Mouse (Mus musculus) kidney, postnatal 0 days (tissue): ENCODE measurements around the gene 1700013H16Rik. TPM values are rescaled to one million over a fixed set of nuclear protein-coding genes. Genes with fewer than 3 reads are reported as not detected.
A peak's percentile ranks its signal among the peaks of the same experiment; 100 is the strongest.

ENCODE experiments used
- ATAC-seq: fragments of 200-750 bp; cut with Nextera tagmentation; replicated peaks from 2 replicates; pipeline ENCODE4 v1.8.0; 2017; ENCODE audit warnings: low read depth, moderate number of reproducible peaks, moderate TSS enrichment, moderate library complexity; ENCODE audit not compliant: low FRiP score
- DNase-seq: peaks from one replicate; pipeline ENCODE4 v3.0.0-alpha.2; 2016; ENCODE audit warnings: low spot score
- H3K27ac ChIP-seq: fragments of 300-500 bp; sonication (generic); 2 replicates; pipeline ENCODE4 v1.5.1; 2014; ENCODE audit warnings: mild to moderate bottlenecking
- H3K27me3 ChIP-seq: fragments of 300-500 bp; sonication (generic); 2 replicates; pipeline ENCODE4 v1.6.1; 2014; ENCODE audit warnings: low read length, mixed read lengths; ENCODE audit not compliant: insufficient read depth
- H3K36me3 ChIP-seq: fragments of 300-500 bp; sonication (generic); 2 replicates; pipeline ENCODE4 v1.6.1; 2014; ENCODE audit warnings: low read length, mixed read lengths; ENCODE audit not compliant: insufficient read depth
- H3K4me1 ChIP-seq: fragments of 300-500 bp; sonication (generic); replicated peaks from 2 replicates; pipeline ENCODE4 v1.6.1; 2014; ENCODE audit warnings: antibody characterized with exemption, low read length, mixed read lengths; ENCODE audit not compliant: insufficient read depth
- H3K4me2 ChIP-seq: fragments of 300-500 bp; sonication (generic); 2 replicates; pipeline ENCODE4 v1.6.1; 2014; ENCODE audit warnings: mild to moderate bottlenecking, low read length, moderate library complexity, mixed read lengths
- H3K4me3 ChIP-seq: fragments of 300-500 bp; sonication (generic); replicated peaks from 2 replicates; pipeline ENCODE4 v1.5.1; 2014; ENCODE audit warnings: low read depth, low read length
- H3K9ac ChIP-seq: fragments of 300-500 bp; sonication (generic); 2 replicates; pipeline ENCODE4 v1.6.1; 2014; ENCODE audit warnings: low read depth, low read length
- H3K9me3 ChIP-seq: fragments of 300-500 bp; sonication (generic); replicated peaks from 2 replicates; pipeline ENCODE4 v1.6.1; 2016; ENCODE audit warnings: low read length, inconsistent platforms, mixed read lengths
- CTCF ChIP-seq: IDR thresholded peaks from 2 replicates; pipeline ENCODE4 v1.5.1; 2016; ENCODE audit warnings: antibody characterized with exemption, low read depth, mild to moderate bottlenecking, moderate library complexity
- WGBS: fragments of 180-500 bp; shearing (Covaris S2); extraction: QIAGEN DNeasy Blood & Tissue Kit; methylation state at CpG from one replicate; pipeline ENCODE4 v1.1.7; 2014; 5-methylcytosine and 5-hydroxymethylcytosine counted together
- polyA plus RNA-seq: library from polyadenylated mRNA; unstranded; fragments of >200 nt; fragmentation: Nextera tagmentation; extraction: Ambion mirVana; gene quantifications from 2 replicates; pipeline ENCODE4 v1.2.1, GENCODE M21; 2015

The 1700013H16Rik gene
- polyA plus RNA-seq, 1 experiment from 2014 or later: not detected

DNA sequence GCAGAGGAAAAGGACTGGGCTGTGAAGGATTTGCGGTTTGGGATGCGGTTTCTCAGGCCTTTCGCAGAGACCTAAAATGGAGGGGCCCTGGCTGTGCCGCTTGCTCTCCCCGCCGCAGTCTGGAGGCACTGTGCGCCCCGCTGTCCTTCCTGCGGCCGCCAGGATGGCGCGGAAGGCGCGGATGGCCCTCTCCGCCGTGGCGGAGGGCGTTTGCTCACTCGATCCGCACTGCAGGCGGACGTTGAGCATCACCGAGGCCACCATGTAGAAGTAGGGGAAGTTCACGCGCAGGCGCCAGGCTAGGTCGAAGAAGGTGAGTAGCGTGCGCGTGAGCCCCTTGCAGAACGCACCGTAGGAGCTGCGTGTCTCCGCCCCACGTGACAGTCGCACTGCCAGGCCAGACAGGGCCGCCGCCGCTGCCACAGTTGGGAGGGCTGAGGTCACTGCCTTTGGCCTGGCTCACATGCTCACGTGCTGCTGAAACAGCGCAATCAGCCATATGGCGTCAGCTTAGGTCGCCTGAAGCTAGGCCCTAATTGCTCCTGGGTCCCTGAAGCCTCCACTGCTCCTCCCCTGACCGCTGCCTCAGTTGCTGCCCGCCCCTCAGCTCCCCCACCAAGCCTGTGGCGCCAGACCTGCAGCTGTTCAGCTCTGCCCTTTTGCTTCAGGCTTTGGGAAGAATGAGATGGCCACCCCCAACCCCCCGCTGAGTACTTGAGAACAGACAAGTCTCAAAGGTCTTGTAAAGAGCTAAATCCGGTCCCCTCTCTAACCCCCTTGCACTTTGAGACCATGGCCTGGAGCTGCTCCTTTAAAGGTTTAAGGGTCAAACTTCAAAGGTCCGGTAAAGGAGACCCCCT lies 41.1 kb downstream of the 1700013H16Rik start:
- 26% methylated on average over 49 of the region's 49 CpGs for WGBS
- no peak overlapping the region for H3K27ac ChIP-seq
- no peak for TF ChIP-seq CTCF
- no peak for DNase-seq
- ATAC-seq: peak; percentile 85
- 0 out of 2 replicates have a peak overlapping the region, but pooled peaks have one; percentile 42 for H3K9ac ChIP-seq
- H3K9me3 ChIP-seq: no peaks in the 10 kb centered on the region
- H3K4me2 ChIP-seq: peak overlapping the region; percentile 45
- no peaks in the 10 kb centered on the region for H3K4me1 ChIP-seq
- H3K27me3 ChIP-seq: no peaks in the 10 kb centered on the region
- H3K36me3 ChIP-seq: no peaks in the 10 kb centered on the region
- H3K4me3 ChIP-seq: no peak overlapping the region; the same call in 1 of the 2 replicates

DNA sequence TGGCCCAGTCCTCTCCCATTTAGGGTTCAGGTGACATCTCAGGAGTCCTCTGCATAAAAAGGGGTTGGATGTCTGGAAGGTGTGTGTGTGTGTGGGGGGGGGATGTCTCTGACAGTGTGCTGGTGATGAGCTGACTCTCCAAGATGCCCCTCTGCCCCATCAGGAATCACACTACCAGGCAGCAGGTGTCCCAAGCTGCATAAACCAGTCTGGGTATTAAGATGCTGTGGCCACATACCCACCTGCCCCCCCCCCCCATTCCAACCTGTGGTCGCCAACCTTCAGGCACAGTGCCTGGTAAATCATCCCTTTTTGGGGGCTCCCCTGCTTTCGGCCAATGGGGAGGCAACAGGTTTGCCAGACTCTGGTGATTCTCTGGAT lies 41.7 kb downstream of the 1700013H16Rik start:
- no peaks in the 10 kb centered on the region for H3K36me3 ChIP-seq
- TF ChIP-seq CTCF: no peak
- WGBS: 54% methylated on average over 2 of the region's 2 CpGs
- H3K9ac ChIP-seq: no peak overlapping the region
- no peaks in the 10 kb centered on the region for H3K9me3 ChIP-seq
- H3K4me3 ChIP-seq: no peak overlapping the region
- ATAC-seq (0 out of 2 replicates have a peak, but pooled peaks have one; percentile 6), DNase-seq (no peak)
- H3K27me3 ChIP-seq: no peaks in the 10 kb centered on the region
- peak overlapping the region; percentile 45 for H3K4me2 ChIP-seq
- H3K27ac ChIP-seq: no peak overlapping the region
- no peaks in the 10 kb centered on the region for H3K4me1 ChIP-seq

DNA sequence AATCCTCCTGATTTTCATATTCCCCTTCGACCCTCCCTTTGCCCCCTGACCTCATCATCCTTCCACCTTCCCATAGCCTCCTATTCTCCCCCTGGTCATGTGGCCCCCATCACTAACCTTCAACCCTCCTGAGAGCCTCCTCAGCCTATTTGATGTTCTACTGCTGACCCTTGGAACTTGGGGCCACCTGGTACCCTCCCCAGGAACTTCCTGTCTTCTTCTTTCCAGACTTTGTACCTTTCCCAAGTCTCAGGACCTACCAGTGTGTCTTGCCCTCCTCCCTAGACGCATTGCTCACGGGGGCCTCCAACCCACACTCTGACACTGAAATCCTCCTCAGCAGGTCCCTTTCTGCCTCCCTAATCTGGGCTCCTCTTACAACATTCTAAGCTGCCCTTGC lies 55.0 kb downstream of the 1700013H16Rik start:
- H3K4me2 ChIP-seq: no peak overlapping the region
- no peak overlapping the region for H3K4me3 ChIP-seq
- H3K9me3 ChIP-seq: no peaks in the 10 kb centered on the region
- H3K36me3 ChIP-seq: no peaks in the 10 kb centered on the region
- H3K27me3 ChIP-seq: no peaks in the 10 kb centered on the region
- 77% methylated on average over 3 of the region's 3 CpGs for WGBS
- H3K9ac ChIP-seq: no peak overlapping the region
- DNase-seq (no peak), ATAC-seq (peak; percentile 71)
- no peak overlapping the region for H3K27ac ChIP-seq
- no peak for TF ChIP-seq CTCF
- no peaks in the 10 kb centered on the region for H3K4me1 ChIP-seq

DNA sequence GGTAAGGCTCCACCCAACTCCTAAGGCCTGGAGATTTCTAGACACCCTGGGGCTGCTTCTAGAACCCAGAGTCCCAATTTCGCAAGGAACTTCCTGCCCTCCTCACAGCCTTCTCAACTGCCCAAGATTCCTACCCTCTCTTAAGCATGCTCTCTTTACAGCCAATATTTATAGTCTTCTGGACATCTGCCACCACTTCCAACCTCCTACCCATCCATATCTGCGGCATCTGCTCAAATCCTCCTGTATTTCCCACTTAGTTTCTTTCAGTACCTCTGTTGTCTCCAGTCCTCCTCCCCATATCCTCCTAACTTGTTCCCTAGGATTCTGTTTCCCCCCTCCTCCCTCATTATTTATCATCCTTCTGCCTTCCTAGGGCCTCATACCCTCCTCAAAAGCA lies 58.4 kb downstream of the 1700013H16Rik start:
- DNase-seq (no peak), ATAC-seq (no peak)
- Histone ChIP-seq H3K4me1 (no peaks in the 10 kb centered on the region), H3K36me3 (no peaks in the 10 kb centered on the region), H3K27me3 (no peaks in the 10 kb centered on the region), H3K4me2 (no peak overlapping the region), H3K4me3 (no peak overlapping the region), H3K9me3 (no peaks in the 10 kb centered on the region), H3K9ac (no peak overlapping the region), H3K27ac (no peak overlapping the region)
- TF ChIP-seq CTCF: no peak
- WGBS: 80% methylated on average over 2 of the region's 2 CpGs

DNA sequence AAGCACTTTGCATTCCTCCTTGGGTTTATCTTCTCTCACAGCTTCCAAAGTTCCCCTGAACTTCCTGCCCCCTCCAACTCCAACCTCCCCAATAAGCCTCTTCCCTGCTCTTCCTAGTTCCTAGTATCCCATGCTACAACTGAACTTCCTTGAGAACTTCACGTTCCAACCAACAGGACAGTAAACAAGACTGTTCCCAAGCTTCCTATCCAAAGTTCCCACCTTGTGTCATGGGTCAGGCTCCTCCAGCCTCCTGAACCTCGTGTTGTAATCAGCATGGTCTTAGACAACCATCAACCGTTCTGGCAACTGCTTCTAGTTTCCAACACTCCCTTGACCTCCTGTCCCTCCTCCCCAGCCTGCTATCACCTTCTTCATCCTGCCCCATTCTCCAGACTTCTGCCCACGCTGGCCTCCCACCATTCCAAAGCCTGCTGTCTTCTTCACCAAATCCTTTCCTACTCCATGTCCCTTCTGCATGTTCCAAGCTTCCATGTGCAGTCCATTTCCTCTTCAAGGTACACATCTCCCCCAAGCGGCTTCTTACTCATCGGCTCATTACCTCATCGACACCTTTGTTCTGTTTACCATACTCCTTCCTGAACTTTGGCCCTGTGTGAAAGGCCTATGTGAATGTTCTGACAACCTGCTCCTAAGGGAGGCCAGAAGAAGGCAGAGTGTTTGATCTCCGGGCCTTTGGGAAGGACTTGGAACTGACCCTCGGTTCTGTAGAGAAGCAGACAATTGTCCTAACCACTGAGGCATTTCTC lies 63.4 kb downstream of the 1700013H16Rik start:
- Histone ChIP-seq H3K36me3 (no peaks in the 10 kb centered on the region), H3K9me3 (no peaks in the 10 kb centered on the region), H3K27ac (no peak overlapping the region), H3K4me3 (no peak overlapping the region), H3K4me2 (no peak overlapping the region), H3K27me3 (no peaks in the 10 kb centered on the region), H3K4me1 (no peaks in the 10 kb centered on the region), H3K9ac (no peak overlapping the region)
- peak; percentile 71; the same call in 1 of the 2 replicates for ATAC-seq
- no peak for TF ChIP-seq CTCF
- DNase-seq: no peak
- 76% methylated on average over 9 of the region's 9 CpGs for WGBS

DNA sequence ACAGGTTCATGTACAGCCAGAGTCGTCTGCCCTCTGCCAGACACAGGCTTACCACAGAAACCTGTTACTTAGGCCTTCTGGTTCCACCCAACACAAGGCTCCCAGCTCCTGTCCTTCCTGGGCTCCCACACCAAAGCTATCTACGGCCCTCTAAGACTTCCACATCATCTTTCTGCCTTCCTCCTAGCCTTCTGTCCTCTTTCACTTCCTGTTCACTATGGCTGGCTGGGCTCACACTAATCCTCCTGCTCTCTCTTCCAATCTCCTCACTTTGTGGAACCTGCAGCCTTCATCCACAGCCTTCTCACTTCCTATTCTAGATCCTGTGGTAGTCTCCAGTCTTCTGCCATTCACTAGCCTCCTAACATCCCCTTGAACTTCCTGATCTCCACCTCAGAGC lies 64.5 kb downstream of the 1700013H16Rik start:
- no peaks in the 10 kb centered on the region for H3K27me3 ChIP-seq
- TF ChIP-seq CTCF: no peak
- DNase-seq: no peak
- H3K9ac ChIP-seq: no peak overlapping the region
- no peak overlapping the region for H3K4me3 ChIP-seq
- no peaks in the 10 kb centered on the region for H3K4me1 ChIP-seq
- H3K4me2 ChIP-seq: no peak overlapping the region
- WGBS: 68% methylated on average over 2 of the region's 2 CpGs
- no peak for ATAC-seq
- no peaks in the 10 kb centered on the region for H3K9me3 ChIP-seq
- no peak overlapping the region for H3K27ac ChIP-seq
- H3K36me3 ChIP-seq: no peaks in the 10 kb centered on the region

Other genes with a start within 250 kb of the 1700013H16Rik start
- 70.2 and 71.8 TPM in 2 replicates for gene Rtl8c, start 149.8 kb downstream of the 1700013H16Rik start, polyA plus RNA-seq
- not detected in 2 replicates for gene Gm14597, start 148.9 kb downstream of the 1700013H16Rik start, polyA plus RNA-seq
- gene Rtl8a, start 114.1 kb downstream of the 1700013H16Rik start, polyA plus RNA-seq: 97.1 and 100 TPM in 2 replicates
- gene Rtl8b, start 87.4 kb downstream of the 1700013H16Rik start, polyA plus RNA-seq: 78.5 and 82.8 TPM in 2 replicates
- gene 4930502E18Rik, start 33.0 kb downstream of the 1700013H16Rik start, polyA plus RNA-seq: 0.89 and 1.8 TPM in 2 replicates
- gene Zfp36l3, start 18.6 kb upstream of the 1700013H16Rik start, polyA plus RNA-seq: 0.07 TPM in 1 of 2 replicates, not detected in the other
- gene Xlr, start 39.9 kb upstream of the 1700013H16Rik start, polyA plus RNA-seq: 0.69 and 1.5 TPM in 2 replicates